Mouse (Mus musculus): ENCODE measurements around the gene Pitpna. TPM values are rescaled to one million over a fixed set of nuclear protein-coding genes. Genes with fewer than 3 reads are reported as not detected.

Pitpna gene
- polyA plus RNA-seq (2015; fragmentation: Nextera tagmentation; extraction: Ambion mirVana): 160 and 161 TPM in 2 replicates

DNA sequence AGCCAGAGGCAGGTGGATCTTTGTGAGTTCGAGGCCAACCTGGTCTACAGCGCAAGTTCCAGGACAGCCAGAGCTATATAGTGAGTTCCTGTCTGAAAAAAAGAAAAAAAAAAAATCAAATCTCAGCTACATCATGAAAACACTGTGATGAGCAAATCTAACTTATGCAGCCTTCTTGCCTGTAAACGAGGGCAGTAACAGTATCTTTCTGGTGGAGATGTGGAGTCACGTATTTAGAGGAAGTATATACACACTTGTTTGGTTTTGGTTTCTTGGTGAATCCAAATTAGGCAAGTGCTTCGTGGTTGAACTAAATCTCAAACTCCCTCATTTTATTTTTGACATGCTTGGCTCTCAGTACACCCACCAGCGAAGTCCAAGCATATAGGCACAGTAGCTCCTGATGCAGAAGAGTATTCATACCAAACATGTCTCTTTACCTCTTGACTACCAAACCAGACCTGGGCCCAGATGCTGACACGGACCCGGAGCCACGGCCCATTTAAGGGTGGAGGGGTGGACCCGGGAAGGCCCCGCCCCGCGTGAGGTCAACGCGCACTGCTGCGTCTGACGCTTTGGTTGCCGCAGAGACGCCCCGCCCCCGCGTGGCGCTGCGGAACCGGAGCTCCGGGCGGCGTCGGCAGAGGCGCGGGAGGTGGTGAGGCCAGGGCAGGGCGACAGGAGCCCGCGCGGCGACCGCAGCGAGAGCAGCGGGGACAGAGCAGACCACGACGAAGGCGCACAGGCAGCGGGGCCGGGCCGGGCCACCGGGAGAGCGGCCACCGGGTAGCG, at the start of gene Pitpna:
Gene Pitpna (plus strand): TSS at position 605 of the 792 bp plus-strand sequence.
- Histone ChIP-seq H3K27me3 (replicated peaks; ENCODE audit: control insufficient read depth, insufficient read depth, low read length) (no peaks in the 10 kb centered on the region), H3K27ac (ENCODE audit: low read depth, low read length) (peak within 1 kb of the TSS; percentile 97), H3K4me1 (replicated peaks; ENCODE audit: control insufficient read depth, insufficient read depth, low read length) (peaks cover 20% of the 10 kb centered on the region; the same call in 1 of the 2 replicates), H3K4me3 (ENCODE audit: low read depth, low read length) (peak within 1 kb of the TSS; percentile 93), H3K9ac (ENCODE audit: low read depth, low read length) (peak within 1 kb of the TSS; percentile 95), H3K9me3 (ENCODE audit: control insufficient read depth) (no peaks in the 10 kb centered on the region), H3K36me3 (ENCODE audit: control insufficient read depth, insufficient read depth) (peaks cover 14% of the 10 kb centered on the region; the same call in 1 of the 2 replicates), H3K4me2 (replicated peaks; ENCODE audit: low read depth) (peak within 1 kb of the TSS; percentile 92)
- 4% methylated on average over 49 of the region's 49 CpGs for WGBS
- peak; percentile 47 for TF ChIP-seq CTCF (IDR thresholded peaks at IDR 0.05; ENCODE audit: low read depth)
- ATAC-seq: peak; percentile 71

DNA sequence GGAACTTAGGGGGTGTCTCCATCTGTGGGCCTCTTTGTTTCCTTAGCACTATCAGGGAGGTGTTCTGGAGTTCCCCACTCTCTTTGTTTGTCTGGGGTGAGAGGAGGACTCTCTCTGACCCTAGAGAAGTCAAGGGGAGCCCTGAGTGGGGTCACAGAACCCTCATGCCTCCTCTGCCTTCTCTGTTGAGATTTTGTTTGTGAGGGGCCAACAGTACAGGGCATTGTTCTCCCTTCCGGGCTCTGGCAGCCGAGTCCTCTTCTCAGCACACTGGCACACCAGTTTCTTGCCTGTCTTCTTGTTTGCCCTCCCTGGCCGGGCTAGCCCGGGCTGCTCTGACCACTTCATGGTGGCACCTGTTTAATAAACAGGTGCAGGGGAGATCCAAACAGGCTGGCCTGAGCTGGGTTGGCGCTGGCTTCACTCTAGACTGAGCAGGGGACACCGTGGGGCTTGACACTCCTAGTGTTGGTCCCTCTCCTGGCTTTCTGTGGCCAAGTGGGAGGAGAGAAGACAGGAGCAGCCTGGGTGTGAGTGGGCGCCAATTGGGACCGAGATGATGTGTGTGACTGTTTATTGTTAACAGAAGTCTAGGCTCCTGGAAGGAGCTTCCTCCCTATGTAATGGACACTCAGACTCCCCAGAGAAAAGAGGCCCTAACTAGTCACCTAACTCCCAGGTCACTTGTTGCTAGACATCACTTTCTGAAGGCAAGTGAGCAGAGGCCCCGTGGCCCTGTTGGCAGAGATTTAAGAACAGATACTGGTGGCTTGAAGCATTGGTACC, 49.5 kb upstream of the Pitpna start:
- Histone ChIP-seq H3K4me2 (replicated peaks; ENCODE audit: low read depth) (no peak overlapping the region), H3K4me1 (replicated peaks; ENCODE audit: control insufficient read depth, insufficient read depth, low read length) (peaks cover 9% of the 10 kb centered on the region; the same call in 1 of the 2 replicates), H3K27ac (ENCODE audit: low read depth, low read length) (peak overlapping the region; percentile 50), H3K36me3 (ENCODE audit: control insufficient read depth, insufficient read depth) (peaks cover 6% of the 10 kb centered on the region), H3K9ac (ENCODE audit: low read depth, low read length) (no peak overlapping the region), H3K4me3 (ENCODE audit: low read depth, low read length) (no peak overlapping the region), H3K9me3 (ENCODE audit: control insufficient read depth) (no peaks in the 10 kb centered on the region), H3K27me3 (replicated peaks; ENCODE audit: control insufficient read depth, insufficient read depth, low read length) (no peaks in the 10 kb centered on the region)
- 64% methylated on average over 9 of the region's 9 CpGs for WGBS
- TF ChIP-seq CTCF (IDR thresholded peaks at IDR 0.05; ENCODE audit: low read depth): no peak
- no peak for ATAC-seq

DNA sequence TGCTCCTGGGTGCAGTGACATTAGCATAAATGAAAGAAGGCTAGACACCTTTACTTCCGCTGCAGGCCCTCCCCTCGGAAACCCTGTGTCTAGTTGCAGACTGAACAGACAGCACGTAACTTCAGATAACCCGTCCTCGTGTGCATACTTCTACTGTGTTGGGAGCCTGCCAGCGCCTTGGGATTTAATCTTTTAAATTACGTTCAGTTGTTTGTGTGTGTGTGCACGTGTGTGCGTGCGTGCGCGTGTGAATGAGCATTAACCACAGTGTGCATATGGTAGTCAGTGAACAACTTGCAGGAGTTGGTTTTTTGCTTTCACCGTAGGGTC, 49.0 kb upstream of the Pitpna start:
- Histone ChIP-seq H3K4me2 (replicated peaks; ENCODE audit: low read depth) (no peak overlapping the region), H3K27me3 (replicated peaks; ENCODE audit: control insufficient read depth, insufficient read depth, low read length) (no peaks in the 10 kb centered on the region), H3K36me3 (ENCODE audit: control insufficient read depth, insufficient read depth) (peaks cover 6% of the 10 kb centered on the region), H3K4me1 (replicated peaks; ENCODE audit: control insufficient read depth, insufficient read depth, low read length) (peaks cover 8% of the 10 kb centered on the region; the same call in 1 of the 2 replicates), H3K4me3 (ENCODE audit: low read depth, low read length) (no peak overlapping the region), H3K27ac (ENCODE audit: low read depth, low read length) (no peak overlapping the region), H3K9ac (ENCODE audit: low read depth, low read length) (no peak overlapping the region), H3K9me3 (ENCODE audit: control insufficient read depth) (no peaks in the 10 kb centered on the region)
- 83% methylated on average over 13 of the region's 13 CpGs for WGBS
- no peak for TF ChIP-seq CTCF (IDR thresholded peaks at IDR 0.05; ENCODE audit: low read depth)
- no peak for ATAC-seq

DNA sequence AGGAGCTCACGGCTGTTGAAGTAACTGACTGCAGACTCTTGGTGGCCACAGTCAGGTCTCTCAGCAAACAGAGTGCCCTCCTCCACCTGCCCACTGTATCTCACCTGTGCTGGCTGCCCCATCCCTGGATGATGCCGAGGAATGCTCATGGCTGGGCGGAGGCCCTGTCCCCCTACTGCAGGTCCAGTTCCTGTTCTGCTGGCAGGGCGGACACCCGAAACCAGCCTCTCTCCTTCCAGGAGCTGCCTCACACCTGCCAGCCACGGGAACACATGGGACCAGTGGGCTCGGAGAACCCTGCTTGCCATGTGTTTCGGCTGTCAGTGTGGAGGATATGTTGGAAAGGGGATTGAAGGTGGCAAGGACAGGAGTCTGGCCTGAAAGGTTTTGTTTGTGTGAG, 47.7 kb upstream of the Pitpna start:
- TF ChIP-seq CTCF (IDR thresholded peaks at IDR 0.05; ENCODE audit: low read depth): no peak
- Histone ChIP-seq H3K27me3 (replicated peaks; ENCODE audit: control insufficient read depth, insufficient read depth, low read length) (no peaks in the 10 kb centered on the region), H3K9me3 (ENCODE audit: control insufficient read depth) (no peaks in the 10 kb centered on the region), H3K4me1 (replicated peaks; ENCODE audit: control insufficient read depth, insufficient read depth, low read length) (peaks cover 8% of the 10 kb centered on the region; the same call in 1 of the 2 replicates), H3K36me3 (ENCODE audit: control insufficient read depth, insufficient read depth) (peaks cover 12% of the 10 kb centered on the region), H3K27ac (ENCODE audit: low read depth, low read length) (no peak overlapping the region; the same call in 1 of the 2 replicates), H3K4me2 (replicated peaks; ENCODE audit: low read depth) (no peak overlapping the region), H3K4me3 (ENCODE audit: low read depth, low read length) (no peak overlapping the region), H3K9ac (ENCODE audit: low read depth, low read length) (no peak overlapping the region)
- WGBS: 86% methylated on average over 8 of the region's 8 CpGs
- no peak for ATAC-seq

DNA sequence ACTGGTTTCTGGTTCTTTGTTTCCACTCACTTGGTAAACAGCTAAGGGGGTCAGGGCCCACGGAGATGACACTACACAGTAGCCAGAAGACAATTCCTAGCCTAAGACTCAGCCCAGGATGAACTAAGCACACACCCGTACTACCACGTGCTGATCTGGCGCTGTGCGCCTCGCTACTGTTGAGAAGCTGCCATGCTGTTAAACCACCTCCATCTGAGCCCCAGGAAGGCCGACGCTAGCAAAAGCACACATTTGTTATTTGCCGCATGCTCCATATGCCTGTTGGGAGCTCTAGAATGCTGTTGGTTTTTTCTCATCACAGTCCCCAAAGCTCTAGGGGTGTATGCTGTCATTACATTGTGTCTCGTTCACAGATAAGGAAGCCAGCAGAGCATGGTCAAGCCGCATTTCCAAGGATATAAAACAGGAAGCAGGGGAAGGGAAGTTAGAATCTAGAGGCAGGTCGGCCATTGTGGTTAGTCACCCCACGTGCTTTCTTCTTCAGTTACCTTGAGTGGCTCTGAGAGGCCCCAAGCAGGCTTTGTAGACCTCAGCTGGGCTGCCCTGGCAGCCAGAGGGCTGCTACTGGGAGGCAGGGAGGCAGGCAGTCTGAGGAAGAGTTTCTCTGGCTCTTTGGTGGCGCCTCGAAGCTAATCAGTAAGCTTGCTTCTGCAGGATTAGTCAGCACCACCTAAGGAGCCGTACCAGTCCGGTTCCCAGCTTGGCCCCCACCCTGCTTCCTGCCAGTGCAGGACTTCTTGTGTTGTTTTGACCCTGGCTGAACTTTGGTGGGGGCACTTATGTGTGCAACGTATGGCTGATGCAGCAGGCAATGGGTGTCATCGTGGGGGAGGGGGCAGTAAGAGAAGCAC, 47.0 kb upstream of the Pitpna start:
- H3K9ac ChIP-seq (ENCODE audit: low read depth, low read length): peak overlapping the region; percentile 38; the same call in 1 of the 2 replicates
- no peak overlapping the region for H3K4me3 ChIP-seq (ENCODE audit: low read depth, low read length)
- no peaks in the 10 kb centered on the region for H3K27me3 ChIP-seq (replicated peaks; ENCODE audit: control insufficient read depth, insufficient read depth, low read length)
- H3K27ac ChIP-seq (ENCODE audit: low read depth, low read length): peak overlapping the region; percentile 54
- 53% methylated on average over 19 of the region's 19 CpGs for WGBS
- H3K9me3 ChIP-seq (ENCODE audit: control insufficient read depth): no peaks in the 10 kb centered on the region
- H3K4me1 ChIP-seq (replicated peaks; ENCODE audit: control insufficient read depth, insufficient read depth, low read length): peaks cover 4% of the 10 kb centered on the region; the same call in 1 of the 2 replicates
- peak; percentile 23; the same call in 1 of the 2 replicates for ATAC-seq
- no peak for TF ChIP-seq CTCF (IDR thresholded peaks at IDR 0.05; ENCODE audit: low read depth)
- no peak overlapping the region for H3K4me2 ChIP-seq (replicated peaks; ENCODE audit: low read depth)
- peaks cover 19% of the 10 kb centered on the region for H3K36me3 ChIP-seq (ENCODE audit: control insufficient read depth, insufficient read depth)

Measured in intestine, postnatal 0 days (tissue).